Mouse (Mus musculus) stomach, postnatal 0 days (tissue): ENCODE measurements at regions not wholly inside any gene's neighbourhood (a gene's known extent, or its start where the extent isn't known, plus 50 kb on each side); places are given as distances from the start of the nearest gene placed in this dataset.

Source experiments
- ATAC-seq: fragments of 200-750 bp; cut with Nextera tagmentation; 2 replicates; pipeline ENCODE4 v1.8.0; 2017; ENCODE audit not compliant: low FRiP score, low TSS enrichment
- DNase-seq: peaks from one replicate; pipeline ENCODE4 v3.0.0-alpha.2; 2016; ENCODE audit warnings: low spot score
- H3K27ac ChIP-seq: fragments of 300-500 bp; sonication (generic); replicated peaks from 2 replicates; pipeline ENCODE4 v1.5.1; 2014; ENCODE audit warnings: mild to moderate bottlenecking, control low read depth
- H3K27me3 ChIP-seq: fragments of 300-500 bp; sonication (generic); 2 replicates; pipeline ENCODE4 v1.6.1; 2014; ENCODE audit warnings: low read length; ENCODE audit not compliant: control insufficient read depth, insufficient read depth
- H3K36me3 ChIP-seq: fragments of 300-500 bp; sonication (generic); 2 replicates; pipeline ENCODE4 v1.6.1; 2014; ENCODE audit warnings: low read length, mixed read lengths; ENCODE audit not compliant: control insufficient read depth, insufficient read depth
- H3K4me1 ChIP-seq: fragments of 300-500 bp; sonication (generic); replicated peaks from 2 replicates; pipeline ENCODE4 v1.6.1; 2014; ENCODE audit warnings: antibody characterized with exemption; ENCODE audit not compliant: control insufficient read depth, insufficient read depth
- H3K4me2 ChIP-seq: fragments of 300-500 bp; sonication (generic); replicated peaks from 2 replicates; pipeline ENCODE4 v1.6.1; 2014; ENCODE audit warnings: low read depth, mild to moderate bottlenecking, control low read depth, moderate library complexity
- H3K4me3 ChIP-seq: fragments of 300-500 bp; sonication (generic); 2 replicates; pipeline ENCODE4 v1.5.1; 2014; ENCODE audit warnings: low read depth, low read length, control low read depth
- H3K9ac ChIP-seq: fragments of 300-500 bp; sonication (generic); 2 replicates; pipeline ENCODE4 v1.6.1; 2014; ENCODE audit warnings: mild to moderate bottlenecking, low read length, control low read depth, mixed read lengths
- H3K9me3 ChIP-seq: fragments of 300-500 bp; sonication (generic); 2 replicates; pipeline ENCODE4 v1.6.1; 2016; ENCODE audit warnings: low read length; ENCODE audit not compliant: control insufficient read depth
- CTCF ChIP-seq: IDR thresholded peaks from 2 replicates; pipeline ENCODE4 v1.5.1; 2016; ENCODE audit warnings: antibody characterized with exemption, low read depth, mild to moderate bottlenecking, moderate library complexity
- EP300 ChIP-seq: optimal IDR thresholded peaks from 2 replicates; pipeline ENCODE3; 2016; ENCODE audit warnings: antibody characterized with exemption
- WGBS: fragments of 180-500 bp; shearing (Covaris S2); extraction: QIAGEN DNeasy Blood & Tissue Kit; methylation state at CpG from one replicate; pipeline ENCODE4 v1.1.7; 2014; 5-methylcytosine and 5-hydroxymethylcytosine counted together

GRCm38 (mm10) chr3:120811901-120812300, 359.6 kb downstream of the Rwdd3 start:
- Histone ChIP-seq H3K27ac (no peak overlapping the region), H3K27me3 (no peaks in the 10 kb centered on the region), H3K4me1 (no peaks in the 10 kb centered on the region), H3K36me3 (no peaks in the 10 kb centered on the region), H3K9ac (no peak overlapping the region), H3K9me3 (no peaks in the 10 kb centered on the region), H3K4me3 (no peak overlapping the region), H3K4me2 (no peak overlapping the region)
- DNase-seq: no peak
- 33% methylated on average over 2 of the region's 2 CpGs for WGBS
- TF ChIP-seq EP300 (no peak), CTCF (no peak)
- ATAC-seq: no peak

- Histone ChIP-seq H3K27ac (no peak overlapping the region), H3K4me3 (no peak overlapping the region), H3K27me3 (no peaks in the 10 kb centered on the region), H3K36me3 (no peaks in the 10 kb centered on the region), H3K9me3 (no peaks in the 10 kb centered on the region), H3K4me1 (no peaks in the 10 kb centered on the region), H3K4me2 (no peak overlapping the region), H3K9ac (no peak overlapping the region)
- no peak for TF ChIP-seq CTCF
- TF ChIP-seq EP300: no peak
- DNase-seq (no peak), ATAC-seq (no peak)
- WGBS: 50% methylated on average over 5 of the region's 5 CpGs
These were observed 361.0 kb downstream of the Rwdd3 start for GRCm38 (mm10) chr3:120810527-120810926.

- no peaks in the 10 kb centered on the region for H3K4me1 ChIP-seq
- H3K27me3 ChIP-seq: no peaks in the 10 kb centered on the region
- TF ChIP-seq CTCF: no peak
- TF ChIP-seq EP300: no peak
- no peak overlapping the region for H3K4me2 ChIP-seq
- no peak overlapping the region for H3K4me3 ChIP-seq
- H3K9ac ChIP-seq: no peak overlapping the region
- H3K27ac ChIP-seq: no peak overlapping the region
- H3K9me3 ChIP-seq: no peaks in the 10 kb centered on the region
- WGBS: 51% methylated on average over 6 of the region's 6 CpGs
- no peaks in the 10 kb centered on the region for H3K36me3 ChIP-seq
- no peak for DNase-seq
- no peak for ATAC-seq
These were observed 361.4 kb downstream of the Rwdd3 start for GRCm38 (mm10) chr3:120810048-120810447.

GRCm38 (mm10) chr3:120786659-120787058, 384.8 kb downstream of the Rwdd3 start:
- DNase-seq: no peak
- 63% methylated on average over 9 of the region's 9 CpGs for whole genome bisulfite sequencing

GRCm38 (mm10) chr3:120781486-120781885, 390.0 kb downstream of the Rwdd3 start:
- Histone ChIP-seq H3K4me1 (no peaks in the 10 kb centered on the region), H3K36me3 (no peaks in the 10 kb centered on the region), H3K4me2 (no peak overlapping the region), H3K9ac (no peak overlapping the region), H3K27ac (no peak overlapping the region), H3K4me3 (no peak overlapping the region), H3K9me3 (no peaks in the 10 kb centered on the region), H3K27me3 (no peaks in the 10 kb centered on the region)
- TF ChIP-seq CTCF (no peak), EP300 (no peak)
- DNase-seq (no peak), ATAC-seq (no peak)
- WGBS: 67% methylated on average over 6 of the region's 6 CpGs

More at GRCm38 (mm10) chr3:120786659-120787058, 384.8 kb downstream of the Rwdd3 start:
- H3K9me3 ChIP-seq: no peaks in the 10 kb centered on the region
- H3K27ac ChIP-seq: no peak overlapping the region
- TF ChIP-seq EP300 (no peak), CTCF (no peak)
- no peak for ATAC-seq
- no peak overlapping the region for H3K9ac ChIP-seq
- H3K27me3 ChIP-seq: no peaks in the 10 kb centered on the region
- no peaks in the 10 kb centered on the region for H3K4me1 ChIP-seq
- H3K4me2 ChIP-seq: no peak overlapping the region
- no peak overlapping the region for H3K4me3 ChIP-seq
- no peaks in the 10 kb centered on the region for H3K36me3 ChIP-seq

GRCm38 (mm10) chr3:120779091-120779490, 392.4 kb downstream of the Rwdd3 start:
- Histone ChIP-seq H3K36me3 (no peaks in the 10 kb centered on the region), H3K4me2 (no peak overlapping the region), H3K27ac (no peak overlapping the region), H3K4me3 (no peak overlapping the region), H3K9ac (no peak overlapping the region), H3K27me3 (no peaks in the 10 kb centered on the region), H3K4me1 (no peaks in the 10 kb centered on the region), H3K9me3 (no peaks in the 10 kb centered on the region)
- TF ChIP-seq EP300 (no peak), CTCF (no peak)
- DNase-seq (no peak), ATAC-seq (no peak)
